Mouse (Mus musculus): Measurements from ENCODE around the gene Hoxb3. TPM values are rescaled to one million over a fixed set of nuclear protein-coding genes. Genes with fewer than 3 reads are reported as not detected.

Hoxb3 gene
- polyA plus RNA-seq, 1 experiment from 2014 or later, result not detected

DNA sequence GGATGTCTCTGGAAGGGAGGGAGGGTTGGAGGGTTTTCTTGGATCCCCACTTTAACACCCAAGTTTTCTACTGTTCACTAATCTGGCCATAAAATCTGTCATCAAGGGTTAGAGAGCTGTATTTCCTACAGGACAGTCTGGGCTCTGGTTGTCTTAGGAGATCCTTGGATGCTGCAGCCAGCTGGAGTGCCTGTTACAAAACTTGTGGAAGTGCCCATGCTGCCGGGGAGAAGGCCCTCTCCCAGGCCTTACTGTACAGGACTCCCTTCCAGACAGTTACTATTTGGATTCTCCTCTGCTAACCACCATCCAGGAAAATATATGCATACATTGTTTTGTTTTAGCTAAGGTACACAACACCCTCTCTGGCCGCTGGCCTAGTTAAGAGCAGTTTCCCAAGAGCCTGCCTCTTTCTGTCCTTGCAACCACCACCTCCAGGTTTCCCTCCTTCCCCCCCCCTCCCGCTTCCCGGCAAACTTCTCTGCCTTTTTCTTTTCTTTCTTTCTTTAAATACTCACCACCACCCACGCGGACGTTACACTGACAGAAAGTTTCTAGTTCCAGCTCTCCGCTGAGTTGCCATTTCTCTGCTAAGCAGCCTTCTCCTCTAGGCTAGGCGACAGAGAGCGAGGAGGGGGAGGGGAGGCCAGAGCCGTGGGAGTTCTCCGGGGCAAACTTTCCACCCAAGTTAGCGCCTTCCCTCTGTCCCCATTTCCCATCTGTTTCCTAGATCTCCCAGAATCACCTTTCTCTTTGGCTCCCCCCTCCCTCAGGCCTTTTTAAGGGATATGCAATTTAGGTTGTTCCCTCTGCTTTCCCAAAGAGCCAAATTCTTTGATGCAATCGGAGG lies 26.6 kb downstream of the Hoxb3 start:
- no peak overlapping the region for H3K9ac ChIP-seq (replicated peaks)
- H3K27me3 ChIP-seq, result peaks cover 92% of the 10 kb centered on the region
- peaks cover 17% of the 10 kb centered on the region for H3K4me1 ChIP-seq
- no peak overlapping the region for H3K4me3 ChIP-seq
- H3K9me3 ChIP-seq, result no peaks in the 10 kb centered on the region
- no peak overlapping the region for H3K4me2 ChIP-seq (replicated peaks)
- WGBS, result 2% methylated on average over 14 of the region's 14 CpGs
- no peaks in the 10 kb centered on the region for H3K36me3 ChIP-seq
- H3K27ac ChIP-seq (replicated peaks), result no peak overlapping the region
- no peak for ATAC-seq (replicated peaks)

DNA sequence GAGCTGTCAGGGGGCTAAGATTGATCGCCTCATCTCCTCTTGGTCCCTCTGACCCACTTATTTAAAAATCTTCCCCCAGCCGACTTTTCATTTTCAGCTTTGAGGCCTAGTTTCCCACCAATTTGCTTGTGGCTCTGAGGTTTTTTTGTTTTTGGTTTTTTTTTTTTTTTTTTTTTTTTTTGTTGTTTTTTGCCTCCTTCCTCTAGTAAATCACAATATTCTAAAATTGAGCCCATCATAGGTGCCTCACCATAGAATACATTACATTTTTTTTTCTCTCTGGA lies 27.2 kb downstream of the Hoxb3 start, which contains the start of gene Hoxb2:
Gene Hoxb2 (plus strand): TSS at position 185 of the 284 bp plus-strand sequence.
- WGBS, result 3% methylated on average over 2 of the region's 2 CpGs
- Histone ChIP-seq H3K4me1 (peaks cover 16% of the 10 kb centered on the region), H3K9ac (replicated peaks) (no peak within 1 kb of the TSS), H3K4me3 (no peak within 1 kb of the TSS), H3K9me3 (no peaks in the 10 kb centered on the region), H3K27ac (replicated peaks) (no peak within 1 kb of the TSS), H3K36me3 (no peaks in the 10 kb centered on the region), H3K27me3 (peaks cover 91% of the 10 kb centered on the region), H3K4me2 (replicated peaks) (no peak within 1 kb of the TSS)
- no peak for ATAC-seq (replicated peaks)

GRCm38 (mm10) chr11:96350791-96351190 lies 27.7 kb downstream of the Hoxb3 start:
- H3K27ac ChIP-seq (replicated peaks), result no peak overlapping the region
- no peak overlapping the region for H3K9ac ChIP-seq (replicated peaks)
- peaks cover 11% of the 10 kb centered on the region for H3K4me1 ChIP-seq
- no peaks in the 10 kb centered on the region for H3K36me3 ChIP-seq
- no peak overlapping the region for H3K4me3 ChIP-seq
- H3K27me3 ChIP-seq, result peaks cover 89% of the 10 kb centered on the region
- no peak for ATAC-seq (replicated peaks)
- 4% methylated on average over 2 of the region's 2 CpGs for WGBS
- no peaks in the 10 kb centered on the region for H3K9me3 ChIP-seq
- H3K4me2 ChIP-seq (replicated peaks), result no peak overlapping the region

DNA sequence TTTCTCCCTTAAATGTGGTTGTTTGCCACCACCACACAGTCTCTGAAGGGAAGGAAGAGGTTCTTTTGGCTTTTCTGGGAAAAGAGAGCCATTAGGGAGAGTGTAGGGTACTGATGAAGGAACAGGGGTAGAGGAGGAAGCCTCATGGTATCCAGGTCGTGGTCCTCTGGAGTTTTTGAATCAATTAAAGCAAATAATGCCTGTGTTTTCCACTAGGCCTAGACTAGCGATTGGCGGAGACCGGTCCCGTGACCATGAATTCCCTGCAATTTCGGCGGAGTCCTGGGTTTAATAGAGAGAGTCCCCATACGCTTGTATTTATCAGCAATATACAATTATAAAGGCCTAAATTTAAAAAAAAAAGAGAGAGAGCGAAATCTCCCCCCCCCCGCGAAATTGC lies 28.2 kb downstream of the Hoxb3 start:
- Histone ChIP-seq H3K36me3 (no peaks in the 10 kb centered on the region), H3K27me3 (peaks cover 89% of the 10 kb centered on the region), H3K4me3 (no peak overlapping the region), H3K9ac (replicated peaks) (no peak overlapping the region), H3K9me3 (no peaks in the 10 kb centered on the region), H3K4me1 (peaks cover 9% of the 10 kb centered on the region; the same call in 1 of the 2 replicates), H3K27ac (replicated peaks) (no peak overlapping the region), H3K4me2 (replicated peaks) (no peak overlapping the region)
- no peak for ATAC-seq (replicated peaks)
- WGBS, result 1% methylated on average over 10 of the region's 11 CpGs

DNA sequence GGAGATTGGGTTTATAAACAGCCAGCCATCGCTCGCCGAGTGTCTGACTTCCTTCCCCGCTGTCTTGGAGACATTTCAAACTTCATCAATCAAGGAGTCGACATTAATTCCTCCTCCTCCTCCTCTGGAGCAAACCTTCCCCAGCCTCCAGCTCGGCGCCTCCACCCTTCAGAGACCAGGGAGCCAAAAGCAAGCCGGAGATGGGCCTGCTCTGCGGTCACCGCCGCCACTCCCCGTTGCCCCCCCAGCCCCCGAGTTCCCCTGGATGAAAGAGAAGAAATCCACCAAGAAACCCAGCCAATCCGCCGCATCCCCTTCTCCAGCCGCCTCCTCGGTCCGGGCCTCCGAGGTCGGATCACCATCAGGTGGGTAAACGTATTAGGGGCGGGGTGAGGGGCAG lies 28.7 kb downstream of the Hoxb3 start:
- H3K27ac ChIP-seq (replicated peaks), result no peak overlapping the region
- whole genome bisulfite sequencing, result under 1% methylated on average over 22 of the region's 22 CpGs
- H3K4me2 ChIP-seq (replicated peaks), result no peak overlapping the region
- H3K9ac ChIP-seq (replicated peaks), result no peak overlapping the region
- ATAC-seq (replicated peaks), result no peak
- H3K27me3 ChIP-seq, result peaks cover 89% of the 10 kb centered on the region
- no peaks in the 10 kb centered on the region for H3K36me3 ChIP-seq
- H3K4me3 ChIP-seq, result no peak overlapping the region
- peaks cover 9% of the 10 kb centered on the region; the same call in 1 of the 2 replicates for H3K4me1 ChIP-seq
- H3K9me3 ChIP-seq, result no peaks in the 10 kb centered on the region

DNA sequence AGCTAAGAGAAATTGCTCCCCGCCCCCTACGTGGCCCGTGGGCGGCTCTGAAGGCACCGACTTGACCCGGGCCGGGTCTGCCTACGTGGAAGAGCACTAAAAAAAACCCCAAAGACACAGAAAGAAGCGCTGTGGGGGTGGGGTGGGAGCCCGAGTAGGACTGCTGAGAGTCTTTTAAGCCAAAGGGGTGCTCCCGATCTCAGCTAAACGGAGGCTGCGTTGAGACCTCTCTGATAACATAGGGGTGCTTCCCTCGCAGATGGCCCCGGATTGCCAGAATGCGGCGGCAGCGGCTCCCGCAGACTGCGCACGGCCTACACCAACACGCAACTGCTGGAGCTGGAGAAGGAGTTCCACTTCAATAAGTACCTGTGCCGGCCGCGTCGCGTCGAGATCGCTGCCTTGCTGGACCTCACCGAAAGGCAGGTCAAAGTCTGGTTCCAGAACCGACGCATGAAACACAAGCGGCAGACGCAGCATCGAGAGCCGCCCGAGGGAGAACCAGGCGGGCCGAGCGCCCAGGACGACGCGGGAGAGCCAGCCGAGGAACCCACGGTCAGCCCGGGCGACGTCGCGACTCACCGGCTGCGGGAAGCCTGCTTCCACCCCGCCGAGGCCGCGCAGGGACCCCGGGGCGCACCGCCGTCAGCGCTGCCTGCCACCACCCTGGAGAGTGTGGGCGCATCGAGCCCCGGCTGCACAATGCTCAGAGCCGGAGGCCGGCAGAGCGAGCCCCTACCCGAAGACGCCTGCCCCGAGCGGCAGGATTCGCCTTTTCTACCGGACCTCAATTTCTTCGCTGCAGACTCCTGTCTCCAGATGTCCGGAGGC lies 29.8 kb downstream of the Hoxb3 start:
- Histone ChIP-seq H3K9ac (replicated peaks) (no peak overlapping the region), H3K9me3 (no peaks in the 10 kb centered on the region), H3K4me3 (0 out of 2 replicates have a peak overlapping the region, but pooled peaks have one; percentile 1), H3K27ac (replicated peaks) (no peak overlapping the region), H3K27me3 (peaks cover 91% of the 10 kb centered on the region), H3K36me3 (no peaks in the 10 kb centered on the region), H3K4me1 (peaks cover 9% of the 10 kb centered on the region; the same call in 1 of the 2 replicates), H3K4me2 (replicated peaks) (no peak overlapping the region)
- under 1% methylated on average over 75 of the region's 75 CpGs for WGBS
- no peak for ATAC-seq (replicated peaks)

GRCm38 (mm10) chr11:96353522-96353841 lies 30.4 kb downstream of the Hoxb3 start:
- H3K9me3 ChIP-seq, result no peaks in the 10 kb centered on the region
- H3K4me2 ChIP-seq (replicated peaks), result no peak overlapping the region
- 0 out of 2 replicates have a peak overlapping the region, but pooled peaks have one; percentile 1 for H3K4me3 ChIP-seq
- H3K27me3 ChIP-seq, result peaks cover 91% of the 10 kb centered on the region
- peaks cover 9% of the 10 kb centered on the region; the same call in 1 of the 2 replicates for H3K4me1 ChIP-seq
- no peaks in the 10 kb centered on the region for H3K36me3 ChIP-seq
- H3K9ac ChIP-seq (replicated peaks), result no peak overlapping the region
- WGBS, result under 1% methylated on average over 14 of the region's 14 CpGs
- H3K27ac ChIP-seq (replicated peaks), result no peak overlapping the region
- no peak for ATAC-seq (replicated peaks)

GRCm38 (mm10) chr11:96353939-96354338 lies 30.8 kb downstream of the Hoxb3 start:
- no peaks in the 10 kb centered on the region for H3K9me3 ChIP-seq
- 4% methylated on average over 8 of the region's 8 CpGs for WGBS
- H3K9ac ChIP-seq (replicated peaks), result no peak overlapping the region
- H3K4me3 ChIP-seq, result no peak overlapping the region
- H3K4me2 ChIP-seq (replicated peaks), result no peak overlapping the region
- H3K27me3 ChIP-seq, result peaks cover 92% of the 10 kb centered on the region
- no peaks in the 10 kb centered on the region for H3K36me3 ChIP-seq
- H3K4me1 ChIP-seq, result peaks cover 9% of the 10 kb centered on the region; the same call in 1 of the 2 replicates
- ATAC-seq (replicated peaks), result no peak
- no peak overlapping the region for H3K27ac ChIP-seq (replicated peaks)

DNA sequence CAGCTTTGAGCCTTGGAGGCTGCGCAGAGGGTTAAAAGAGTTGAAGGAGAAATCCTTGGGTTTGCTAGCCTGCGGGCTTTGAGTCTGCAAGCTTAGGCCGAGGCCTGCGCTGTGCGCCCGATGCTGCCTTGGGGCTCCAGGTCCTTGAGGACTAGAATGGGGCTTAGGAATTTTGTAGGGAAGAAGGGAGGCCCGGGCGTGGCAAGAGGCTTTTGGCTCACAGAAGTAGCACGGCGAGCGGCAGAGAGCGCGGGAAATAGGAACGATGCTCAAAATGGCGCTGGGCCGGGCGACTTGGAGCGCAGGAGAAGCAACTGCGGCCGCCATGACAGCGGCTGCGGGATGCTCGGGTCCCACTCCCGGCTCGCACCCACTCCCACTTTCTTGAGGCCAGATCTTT lies 31.2 kb downstream of the Hoxb3 start:
- H3K4me3 ChIP-seq, result no peak overlapping the region
- no peak overlapping the region for H3K4me2 ChIP-seq (replicated peaks)
- no peak overlapping the region for H3K27ac ChIP-seq (replicated peaks)
- no peak for ATAC-seq (replicated peaks)
- H3K4me1 ChIP-seq, result peaks cover 9% of the 10 kb centered on the region; the same call in 1 of the 2 replicates
- peaks cover 92% of the 10 kb centered on the region for H3K27me3 ChIP-seq
- H3K9me3 ChIP-seq, result no peaks in the 10 kb centered on the region
- WGBS, result under 1% methylated on average over 25 of the region's 25 CpGs
- H3K36me3 ChIP-seq, result no peaks in the 10 kb centered on the region
- H3K9ac ChIP-seq (replicated peaks), result no peak overlapping the region

- WGBS, result 2% methylated on average over 9 of the region's 9 CpGs
- Histone ChIP-seq H3K4me1 (peaks cover 9% of the 10 kb centered on the region; the same call in 1 of the 2 replicates), H3K27me3 (peaks cover 92% of the 10 kb centered on the region), H3K4me2 (replicated peaks) (no peak overlapping the region), H3K27ac (replicated peaks) (no peak overlapping the region), H3K4me3 (no peak overlapping the region), H3K36me3 (no peaks in the 10 kb centered on the region), H3K9me3 (no peaks in the 10 kb centered on the region), H3K9ac (replicated peaks) (no peak overlapping the region)
- no peak for ATAC-seq (replicated peaks)
Observed at GRCm38 (mm10) chr11:96354801-96355311, 31.7 kb downstream of the Hoxb3 start.

DNA sequence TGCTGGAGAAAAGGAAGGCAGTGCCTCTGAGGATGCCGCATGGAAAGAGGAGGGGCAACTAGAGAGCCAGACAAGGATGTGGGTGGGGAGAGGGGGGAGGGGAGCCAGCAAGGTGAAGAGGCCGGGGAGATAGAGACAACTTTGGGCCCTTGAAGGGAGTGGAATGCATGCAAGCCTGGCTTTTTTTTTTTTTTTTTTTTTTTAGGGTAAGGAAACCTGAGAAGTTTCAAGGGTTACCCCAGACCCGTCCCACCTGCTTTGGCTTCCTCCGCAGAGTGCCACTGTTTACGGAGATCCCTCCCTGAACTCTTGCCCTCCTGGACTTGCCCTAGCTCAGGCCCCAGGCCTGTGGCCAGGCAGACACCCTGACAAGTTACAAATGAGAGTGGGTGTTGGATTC lies 40.7 kb downstream of the Hoxb3 start:
- WGBS, result 0% methylated on average over 5 of the region's 5 CpGs
- no peaks in the 10 kb centered on the region for H3K4me1 ChIP-seq
- no peaks in the 10 kb centered on the region for H3K9me3 ChIP-seq
- H3K27ac ChIP-seq (replicated peaks), result no peak overlapping the region
- no peaks in the 10 kb centered on the region for H3K36me3 ChIP-seq
- no peak overlapping the region for H3K9ac ChIP-seq (replicated peaks)
- peaks cover 93% of the 10 kb centered on the region for H3K27me3 ChIP-seq
- ATAC-seq (replicated peaks), result no peak
- no peak overlapping the region for H3K4me3 ChIP-seq
- H3K4me2 ChIP-seq (replicated peaks), result no peak overlapping the region

- Histone ChIP-seq H3K4me1 (no peaks in the 10 kb centered on the region), H3K9ac (replicated peaks) (no peak within 1 kb of the TSS), H3K27ac (replicated peaks) (no peak within 1 kb of the TSS), H3K4me3 (no peak within 1 kb of the TSS), H3K9me3 (no peaks in the 10 kb centered on the region), H3K36me3 (no peaks in the 10 kb centered on the region), H3K27me3 (peaks cover 94% of the 10 kb centered on the region), H3K4me2 (replicated peaks) (no peak within 1 kb of the TSS)
- ATAC-seq (replicated peaks), result no peak
- 2% methylated on average over 25 of the region's 26 CpGs for WGBS
Observed at GRCm38 (mm10) chr11:96365441-96366091, 42.4 kb downstream of the Hoxb3 start, which contains the start of gene Hoxb1. TSS of gene Hoxb1 (plus strand) at chr11:96365752.
